10 mouse cellular contexts compared by ENCODE assay signal in the genomic region with DNA sequence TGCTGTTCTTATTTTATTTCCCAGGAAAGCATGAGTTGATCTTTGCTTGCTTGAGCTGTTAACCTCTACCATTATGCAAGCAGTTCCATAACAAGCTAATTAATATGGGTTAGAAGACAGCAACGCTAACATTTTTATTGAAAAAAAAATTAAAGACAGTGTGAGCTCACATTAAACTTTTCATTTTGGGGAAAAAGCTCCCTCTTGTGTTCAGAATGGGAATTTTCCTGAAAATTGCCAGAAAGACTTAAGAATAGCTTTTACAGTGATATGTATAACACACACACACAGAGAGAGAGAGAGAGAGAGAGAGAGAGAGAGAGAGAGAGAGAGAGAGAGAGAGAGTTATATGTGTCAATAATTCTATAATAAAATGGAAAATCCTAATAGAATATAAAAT. TPM values are rescaled to one million over a fixed set of nuclear protein-coding genes. Genes with fewer than 3 reads are reported as not detected.
DNase-seq lines count a peak whose midpoint lies in the region; ATAC-seq and TF ChIP-seq lines count a peak whose summit lies in the region.
"Had no signal": no experiment of that assay in that cellular context is flagged by ENCODE, and none has a peak within 500 bp of the region (broad histone marks: within the 10 kb centered on the region; RNA-seq: fewer than 3 reads in every experiment).

No protein-coding gene starts in this region.

- no peaks in the 10 kb centered on the region for H3K4me1 ChIP-seq in intestine, postnatal 0 days (replicated peaks; ENCODE audit: control insufficient read depth, insufficient read depth, low read length)
- no peaks in the 10 kb centered on the region for H3K4me1 ChIP-seq in intestine, embryonic 16.5 days (ENCODE audit: control insufficient read depth, insufficient read depth, low read length)
- H3K4me1 ChIP-seq in midbrain, embryonic 14.5 days (ENCODE audit: control insufficient read depth, insufficient read depth, low read length) = no peaks in the 10 kb centered on the region
- no peaks in the 10 kb centered on the region for H3K4me1 ChIP-seq in midbrain, embryonic 16.5 days (ENCODE audit: control insufficient read depth, insufficient read depth, low read length)
- H3K4me1 ChIP-seq: lung, embryonic 15.5 days had no signal

- peak; percentile 73 for DNase-seq in midbrain, embryonic 14.5 days
- peak; percentile 67 for DNase-seq in adipocyte (ENCODE audit: low spot score)
- peak; percentile 25 for DNase-seq in mesoderm, embryonic 11.5 days (ENCODE audit: low read depth, low spot score)
- DNase-seq in right cerebral cortex, postnatal 14 days = no peak
- DNase-seq: kidney, postnatal 4 days had no signal

- 8% methylated on average over 1 of the region's 1 CpGs for WGBS in intestine, postnatal 0 days
- 6% methylated on average over 1 of the region's 1 CpGs for WGBS in intestine, embryonic 16.5 days
- WGBS in midbrain, embryonic 14.5 days = 18% methylated on average over 1 of the region's 1 CpGs
- WGBS in midbrain, embryonic 16.5 days = 6% methylated on average over 1 of the region's 1 CpGs

- H3K9me3 ChIP-seq in intestine, postnatal 0 days (ENCODE audit: control insufficient read depth) = no peaks in the 10 kb centered on the region
- no peaks in the 10 kb centered on the region for H3K9me3 ChIP-seq in intestine, embryonic 16.5 days (ENCODE audit: control insufficient read depth, low read length)
- H3K9me3 ChIP-seq in midbrain, embryonic 14.5 days (ENCODE audit: control insufficient read depth, low read length) = no peaks in the 10 kb centered on the region
- no peaks in the 10 kb centered on the region for H3K9me3 ChIP-seq in midbrain, embryonic 16.5 days (replicated peaks; ENCODE audit: control insufficient read depth, low read length, poor library complexity, severe bottlenecking)
- H3K9me3 ChIP-seq: lung, embryonic 15.5 days had no signal

- H3K27ac ChIP-seq in intestine, postnatal 0 days (ENCODE audit: low read depth, low read length) = no peak overlapping the region
- no peak overlapping the region for H3K27ac ChIP-seq in intestine, embryonic 16.5 days (ENCODE audit: low read length)
- no peak overlapping the region for H3K27ac ChIP-seq in midbrain, embryonic 14.5 days (replicated peaks; ENCODE audit: low read depth, low read length)
- no peak overlapping the region for H3K27ac ChIP-seq in midbrain, embryonic 16.5 days (ENCODE audit: low read length)
- H3K27ac ChIP-seq: lung, embryonic 15.5 days had no signal

- no peak overlapping the region for H3K4me3 ChIP-seq in intestine, postnatal 0 days (ENCODE audit: low read depth, low read length)
- no peak overlapping the region for H3K4me3 ChIP-seq in intestine, embryonic 16.5 days (ENCODE audit: low read length)
- no peak overlapping the region for H3K4me3 ChIP-seq in midbrain, embryonic 14.5 days (replicated peaks; ENCODE audit: low read depth, low read length)
- no peak overlapping the region for H3K4me3 ChIP-seq in midbrain, embryonic 16.5 days (ENCODE audit: low read depth, low read length)
- H3K4me3 ChIP-seq: lung, embryonic 15.5 days had no signal

- ATAC-seq in intestine, postnatal 0 days = no peak
- no peak for ATAC-seq in intestine, embryonic 16.5 days
- ATAC-seq in midbrain, embryonic 14.5 days (ENCODE audit: low FRiP score, low TSS enrichment) = no peak
- no peak for ATAC-seq in midbrain, embryonic 16.5 days
- no peak for ATAC-seq in frontal cortex, adult (ENCODE audit: low TSS enrichment)

- H3K27me3 ChIP-seq in intestine, postnatal 0 days (replicated peaks; ENCODE audit: control insufficient read depth, insufficient read depth, low read length) = no peaks in the 10 kb centered on the region
- no peaks in the 10 kb centered on the region for H3K27me3 ChIP-seq in intestine, embryonic 16.5 days (replicated peaks; ENCODE audit: control insufficient read depth, insufficient read depth, low read length)
- H3K27me3 ChIP-seq in midbrain, embryonic 14.5 days (ENCODE audit: control insufficient read depth, insufficient read depth, low read length) = no peaks in the 10 kb centered on the region
- H3K27me3 ChIP-seq in midbrain, embryonic 16.5 days (ENCODE audit: control insufficient read depth, insufficient read depth, low read depth, low read length) = no peaks in the 10 kb centered on the region
- H3K27me3 ChIP-seq: lung, embryonic 15.5 days had no signal

- no peak overlapping the region for H3K9ac ChIP-seq in intestine, postnatal 0 days (ENCODE audit: low read depth, low read length)
- H3K9ac ChIP-seq in intestine, embryonic 16.5 days (ENCODE audit: low read depth, low read length) = no peak overlapping the region
- no peak overlapping the region for H3K9ac ChIP-seq in midbrain, embryonic 14.5 days (replicated peaks; ENCODE audit: low read length)
- no peak overlapping the region for H3K9ac ChIP-seq in midbrain, embryonic 16.5 days (ENCODE audit: low read depth, low read length)
- H3K9ac ChIP-seq: lung, embryonic 15.5 days had no signal

- TF ChIP-seq CTCF in intestine, postnatal 0 days (IDR thresholded peaks at IDR 0.05; ENCODE audit: low read depth) = peak; percentile 55

- no peaks in the 10 kb centered on the region for H3K36me3 ChIP-seq in intestine, postnatal 0 days (ENCODE audit: control insufficient read depth, insufficient read depth)
- H3K36me3 ChIP-seq in intestine, embryonic 16.5 days (ENCODE audit: control insufficient read depth, insufficient read depth, low read length) = no peaks in the 10 kb centered on the region
- no peaks in the 10 kb centered on the region for H3K36me3 ChIP-seq in midbrain, embryonic 14.5 days (ENCODE audit: control insufficient read depth, insufficient read depth, low read length)
- H3K36me3 ChIP-seq in midbrain, embryonic 16.5 days (ENCODE audit: control insufficient read depth, insufficient read depth, low read length) = no peaks in the 10 kb centered on the region
- H3K36me3 ChIP-seq: lung, embryonic 15.5 days had no signal

- H3K4me2 ChIP-seq in intestine, postnatal 0 days (replicated peaks; ENCODE audit: low read depth) = no peak overlapping the region
- no peak overlapping the region for H3K4me2 ChIP-seq in intestine, embryonic 16.5 days (ENCODE audit: low read depth, low read length)
- H3K4me2 ChIP-seq in midbrain, embryonic 14.5 days (ENCODE audit: low read length) = no peak overlapping the region
- H3K4me2 ChIP-seq in midbrain, embryonic 16.5 days (ENCODE audit: low read length) = no peak overlapping the region
- H3K4me2 ChIP-seq: lung, embryonic 15.5 days had no signal

RNA-seq across cellular contexts. Expression of gene Lhfpl1, which starts 50.3 kb away (rescaled TPM):
- polyA plus RNA-seq in intestine, postnatal 0 days (2015; fragmentation: Nextera tagmentation; extraction: Ambion mirVana) = 1.1 and 1.3 TPM in 2 replicates
- polyA plus RNA-seq in intestine, embryonic 16.5 days (2015; fragmentation: Nextera tagmentation; extraction: Ambion mirVana) = 0.40 and 0.76 TPM in 2 replicates
- 0.12 TPM in 1 of 2 replicates, not detected in the other for polyA plus RNA-seq in midbrain, embryonic 14.5 days (2014; fragmentation: Nextera tagmentation; extraction: Ambion mirVana)
- polyA plus RNA-seq in midbrain, embryonic 16.5 days (2015; fragmentation: Nextera tagmentation; extraction: Ambion mirVana) = not detected in 2 replicates
